Mouse (Mus musculus) liver, postnatal 0 days (tissue): ENCODE results near the gene Itgb7.

Experiments
- CTCF ChIP-seq: sonication (generic); IDR thresholded peaks from 2 replicates; pipeline ENCODE4 v1.5.1; 2016; ENCODE audit warnings: antibody characterized with exemption, low read depth
- EP300 ChIP-seq: IDR thresholded peaks from 2 replicates; pipeline ENCODE4 v1.6.1; 2016; ENCODE audit warnings: antibody characterized with exemption, low read depth, mild to moderate bottlenecking

DNA sequence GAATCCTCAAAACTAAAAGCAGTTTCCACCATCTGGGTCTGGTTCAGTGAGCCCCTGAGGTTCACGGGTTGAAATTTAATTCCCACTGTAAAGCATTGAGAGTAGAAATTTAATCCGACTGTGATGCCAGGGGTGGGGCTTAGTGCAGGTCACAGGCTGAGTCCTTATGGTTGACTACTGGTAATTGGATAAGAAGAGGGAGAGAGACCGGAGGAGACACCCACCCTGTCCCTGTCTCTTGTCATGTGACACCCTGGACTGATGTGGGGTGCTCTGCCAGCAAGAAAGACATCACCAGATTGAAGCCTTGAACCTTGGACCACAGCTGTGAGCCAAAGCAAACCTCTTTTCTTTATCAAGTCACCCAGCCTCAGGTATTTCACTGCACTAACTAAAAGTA lies 48.7 kb downstream of the Itgb7 start:
- TF ChIP-seq CTCF (no peak), EP300 (no peak)
